Mouse (Mus musculus): ENCODE measurements around the gene Mnd1.

- no peak for TF ChIP-seq POLR2A (IDR thresholded peaks at IDR 0.05; ENCODE audit: control insufficient read depth, extremely low read depth, insufficient read depth, low read length, poor library complexity)
- TF ChIP-seq CTCF (IDR thresholded peaks at IDR 0.05; ENCODE audit: borderline replicate concordance, control insufficient read depth, extremely low read depth, insufficient read depth, low read length, poor library complexity) = no peak
Observed at GRCm38 (mm10) chr3:84059261-84059660, 96.3 kb downstream of the Mnd1 start.
